Mouse (Mus musculus) MEL (cell line): Measurements from ENCODE around the gene Slc30a9. TPM values are rescaled to one million over a fixed set of nuclear protein-coding genes. Genes with fewer than 3 reads are reported as not detected.

Experiments
- DNase-seq: peaks from one replicate; pipeline ENCODE4 v3.0.0; 2011; ENCODE audit warnings: low read depth, low spot score
- H3K27ac ChIP-seq: 2 replicates; pipeline ENCODE4 v1.5.1; 2012; ENCODE audit warnings: low read depth, mild to moderate bottlenecking, control low read depth, low read length, moderate library complexity; ENCODE audit not compliant: control insufficient read depth
- H3K27me3 ChIP-seq, 2 experiments: fragments of 150-350 bp in 1 of 2; sonication (generic) in 1 of 2; 2 replicates each; pipeline ENCODE4 v1.6.1; 2012; ENCODE audit warnings: low read length in 2 of 2, mild to moderate bottlenecking in 2 of 2, improper control_type of control experiment in 1 of 2, moderate library complexity in 1 of 2; ENCODE audit not compliant: insufficient read depth in 2 of 2, control insufficient read depth in 1 of 2
- H3K36me3 ChIP-seq, 2 experiments: 2 replicates each; pipeline ENCODE4 v1.6.1; 2012 to 2014; ENCODE audit warnings: low read length in 2 of 2, improper control_type of control experiment in 1 of 2, inconsistent platforms in 1 of 2, mild to moderate bottlenecking in 1 of 2; ENCODE audit not compliant: insufficient read depth in 2 of 2, control insufficient read depth in 1 of 2
- H3K4me1 ChIP-seq, 2 experiments: fragments of 150-350 bp in 1 of 2; sonication (generic) in 1 of 2; 2 replicates each; pipeline ENCODE4 v1.6.1; 2012; ENCODE audit warnings: low read length in 2 of 2, improper control_type of control experiment in 1 of 2, mild to moderate bottlenecking in 1 of 2; ENCODE audit not compliant: insufficient read depth in 2 of 2, control insufficient read depth in 1 of 2
- H3K4me3 ChIP-seq, 2 experiments: fragments of 150-350 bp in 1 of 2; sonication (generic) in 1 of 2; 2 replicates each; pipeline ENCODE4 v1.5.1; 2012; ENCODE audit warnings: low read depth in 2 of 2, low read length in 2 of 2, mild to moderate bottlenecking in 2 of 2, moderate library complexity in 2 of 2, control low read depth in 1 of 2, improper control_type of control experiment in 1 of 2; ENCODE audit not compliant: control insufficient read depth in 1 of 2, insufficient read depth in 1 of 2
- H3K79me2 ChIP-seq: 2 replicates; pipeline ENCODE4 v1.6.1; 2012; ENCODE audit warnings: mild to moderate bottlenecking, low read length, moderate library complexity; ENCODE audit not compliant: control insufficient read depth, poor library complexity, insufficient read depth
- H3K9ac ChIP-seq: 2 replicates; pipeline ENCODE4 v1.6.1; 2012; ENCODE audit warnings: low read depth, mild to moderate bottlenecking, control low read depth, low read length, moderate library complexity; ENCODE audit not compliant: control insufficient read depth, poor library complexity, severe bottlenecking
- H3K9me3 ChIP-seq: fragments of 150-350 bp; sonication (generic); replicated peaks from 2 replicates; pipeline ENCODE4 v1.6.1; 2012; ENCODE audit warnings: mild to moderate bottlenecking, low read length, improper control_type of control experiment, moderate library complexity; ENCODE audit not compliant: insufficient read depth
- CHD1 ChIP-seq: IDR thresholded peaks from 2 replicates; pipeline ENCODE4 v1.6.1; 2012; ENCODE audit warnings: low read depth, mild to moderate bottlenecking, inconsistent platforms, low read length, improper control_type of control experiment
- CHD2 ChIP-seq: IDR thresholded peaks from 2 replicates; pipeline ENCODE4 v1.6.1; 2011; ENCODE audit warnings: low read length, improper control_type of control experiment
- CTCF ChIP-seq, 3 experiments: IDR thresholded peaks in 2 of 3; conservative IDR thresholded peaks in 1 of 3; 2 replicates each; pipeline ENCODE4 v1.5.1; 2011 to 2012; ENCODE audit warnings: low read length in 3 of 3, low read depth in 2 of 3, mild to moderate bottlenecking in 2 of 3, improper control_type of control experiment in 1 of 3, inconsistent platforms in 1 of 3, mixed read lengths in 1 of 3, moderate library complexity in 1 of 3; ENCODE audit not compliant: control insufficient read depth in 1 of 3, insufficient read depth in 1 of 3, poor library complexity in 1 of 3, severe bottlenecking in 1 of 3
- ELF1 ChIP-seq: IDR thresholded peaks from 2 replicates; pipeline ENCODE4 v1.6.1; 2014; ENCODE audit warnings: low read depth, mild to moderate bottlenecking, inconsistent platforms, low read length, improper control_type of control experiment, moderate library complexity
- EP300 ChIP-seq, 2 experiments: IDR thresholded peaks; 2 replicates each; pipeline ENCODE4 v1.6.1; 2011; ENCODE audit warnings: improper control_type of control experiment in 2 of 2, low read length in 2 of 2, low read depth in 1 of 2, mild to moderate bottlenecking in 1 of 2
- ETS1 ChIP-seq: IDR thresholded peaks from 2 replicates; pipeline ENCODE4 v1.6.1; 2012; ENCODE audit warnings: low read depth, mild to moderate bottlenecking, inconsistent platforms, low read length, improper control_type of control experiment, moderate library complexity
- GATA1 ChIP-seq: IDR thresholded peaks from 2 replicates; pipeline ENCODE4 v1.6.1; 2011; ENCODE audit warnings: low read depth, low read length, improper control_type of control experiment
- JUND ChIP-seq: IDR thresholded peaks from 2 replicates; pipeline ENCODE4 v1.6.1; 2011; ENCODE audit warnings: low read depth, mild to moderate bottlenecking, improper control_type of control experiment, low read length
- MAFK ChIP-seq: IDR thresholded peaks from 2 replicates; pipeline ENCODE4 v1.6.1; 2011; ENCODE audit warnings: low read depth, mild to moderate bottlenecking, low read length, improper control_type of control experiment, borderline replicate concordance
- MAX ChIP-seq: IDR thresholded peaks from 2 replicates; pipeline ENCODE4 v1.6.1; 2011; ENCODE audit warnings: low read length, improper control_type of control experiment
- MXI1 ChIP-seq: IDR thresholded peaks from 2 replicates; pipeline ENCODE4 v1.6.1; 2011; ENCODE audit warnings: mild to moderate bottlenecking, low read depth, low read length, improper control_type of control experiment
- MYB ChIP-seq: IDR thresholded peaks from 2 replicates; pipeline ENCODE4 v1.6.1; 2011; ENCODE audit warnings: mild to moderate bottlenecking, low read depth, low read length, improper control_type of control experiment
- NELFE ChIP-seq: IDR thresholded peaks from 2 replicates; pipeline ENCODE4 v1.6.1; 2011; ENCODE audit warnings: low read depth, low read length, improper control_type of control experiment
- POLR2AphosphoS5 ChIP-seq: IDR thresholded peaks from 2 replicates; pipeline ENCODE4 v1.6.1; 2012; ENCODE audit warnings: low read depth, borderline replicate concordance, mild to moderate bottlenecking, inconsistent platforms, low read length, moderate library complexity, mixed read lengths
- RAD21 ChIP-seq: IDR thresholded peaks from 2 replicates; pipeline ENCODE4 v1.6.1; 2011; ENCODE audit warnings: mild to moderate bottlenecking, low read depth, low read length, improper control_type of control experiment
- RCOR1 ChIP-seq: IDR thresholded peaks from 2 replicates; pipeline ENCODE4 v1.6.1; 2012; ENCODE audit warnings: low read depth, mild to moderate bottlenecking, inconsistent platforms, low read length, improper control_type of control experiment
- SIN3A ChIP-seq: IDR thresholded peaks from 2 replicates; pipeline ENCODE4 v1.6.1; 2012; ENCODE audit warnings: low read length, improper control_type of control experiment, inconsistent platforms
- SMC3 ChIP-seq: IDR thresholded peaks from 2 replicates; pipeline ENCODE4 v1.6.1; 2011; ENCODE audit warnings: low read depth, low read length, improper control_type of control experiment
- TBP ChIP-seq: IDR thresholded peaks from 2 replicates; pipeline ENCODE4 v1.8.0; 2011; ENCODE audit warnings: low read depth, low read length, improper control_type of control experiment
- TCF12 ChIP-seq: IDR thresholded peaks from 2 replicates; pipeline ENCODE4 v1.6.1; 2014; ENCODE audit warnings: low read depth, mild to moderate bottlenecking, inconsistent platforms, low read length, improper control_type of control experiment, moderate library complexity
- USF1 ChIP-seq: IDR thresholded peaks from 2 replicates; pipeline ENCODE4 v1.6.1; 2014; ENCODE audit warnings: low read depth, mild to moderate bottlenecking, inconsistent platforms, low read length, improper control_type of control experiment, moderate library complexity
- ZC3H11A ChIP-seq: IDR thresholded peaks from 2 replicates; pipeline ENCODE4 v1.6.1; 2012; ENCODE audit warnings: low read depth, mild to moderate bottlenecking, inconsistent platforms, low read length, improper control_type of control experiment
- ZKSCAN1 ChIP-seq: IDR thresholded peaks from 2 replicates; pipeline ENCODE4 v1.6.1; 2012; ENCODE audit warnings: low read depth, mild to moderate bottlenecking, inconsistent platforms, low read length, improper control_type of control experiment, moderate library complexity
- ZMIZ1 ChIP-seq: IDR thresholded peaks from 2 replicates; pipeline ENCODE4 v1.6.1; 2012; ENCODE audit warnings: low read depth, mild to moderate bottlenecking, inconsistent platforms, low read length, improper control_type of control experiment, moderate library complexity
- ZNF384 ChIP-seq: IDR thresholded peaks from 2 replicates; pipeline ENCODE4 v1.6.1; 2012; ENCODE audit warnings: low read depth, mild to moderate bottlenecking, inconsistent platforms, low read length, improper control_type of control experiment
- polyA plus RNA-seq, 2 experiments: library from polyadenylated mRNA; stranded (reverse) in 1 of 2; unstranded in 1 of 2; fragments of >175 nt in 1 of 2; fragments of >200 nt in 1 of 2; gene quantifications; 2 replicates each; pipeline versions ENCODE4 v1.2.1 to v1.2.4; 2012; ENCODE audit warnings: low replicate concordance in 2 of 2, low read depth in 1 of 2; ENCODE audit not compliant: insufficient read length in 2 of 2, insufficient read depth in 1 of 2, missing spikeins in 1 of 2
- total RNA-seq: library from RNA; depleted of rRNA; stranded (reverse); fragments of 300-350 nt; gene quantifications from 2 replicates; pipeline ENCODE4 v1.2.3, GENCODE M21; 2012

Gene Slc30a9
- total and polyA plus RNA-seq, 3 experiments = 20.2 to 284 (median 37.6) TPM

DNA sequence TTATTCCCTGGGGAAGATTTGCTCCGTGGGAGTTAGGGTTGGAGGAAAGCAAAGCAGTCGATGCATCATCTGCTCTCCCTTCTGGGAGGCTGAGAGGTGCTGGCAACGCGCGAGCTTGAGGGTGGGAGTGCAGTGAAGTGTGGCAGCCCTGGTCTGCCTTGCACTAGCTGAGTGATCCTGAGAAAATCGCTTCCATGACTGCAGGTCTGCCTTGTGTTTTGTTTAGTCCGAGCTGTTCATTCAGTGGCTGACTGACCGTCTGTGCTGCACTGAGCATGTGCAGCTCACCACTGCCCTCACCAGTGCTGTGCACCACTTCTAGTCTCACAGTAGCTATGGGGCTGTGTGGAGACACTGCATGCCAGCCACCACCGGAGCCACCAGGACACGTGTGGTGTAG, 42.2 kb downstream of the Slc30a9 start:
- no peak for DNase-seq
- peaks cover 0 to 10% of the 10 kb centered on the region in 2 experiments; a peak in 2 of 4 replicates for H3K36me3 ChIP-seq

DNA sequence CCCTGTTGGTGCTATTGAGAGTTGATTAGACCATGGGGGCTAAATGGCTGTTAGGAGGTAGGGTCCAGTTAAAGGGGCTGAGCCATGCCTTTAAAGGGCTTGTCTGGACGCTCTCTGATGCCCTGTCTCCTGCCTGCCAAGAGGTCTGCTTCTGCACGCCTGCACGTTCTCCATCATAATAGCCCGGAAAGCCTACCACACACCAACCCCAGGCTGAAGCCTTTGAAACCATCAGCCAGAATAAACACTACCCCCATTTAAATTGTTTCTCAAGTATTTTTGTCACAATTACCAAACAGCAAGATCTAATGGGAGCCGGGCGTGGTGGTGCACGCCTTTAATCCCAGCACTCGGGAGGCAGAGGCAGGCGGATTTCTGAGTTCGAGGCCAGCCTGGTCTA, 55.6 kb downstream of the Slc30a9 start:
- no peak for DNase-seq
- Histone ChIP-seq H3K36me3 (no peaks in the 10 kb centered on the region), H3K27ac (no peak overlapping the region)

More for the DNA sequence above, 42.2 kb downstream of the Slc30a9 start:
- Histone ChIP-seq H3K4me1 (no peaks in the 10 kb centered on the region), H3K79me2 (no peaks in the 10 kb centered on the region), H3K4me3 (no peak overlapping the region), H3K9me3 (no peaks in the 10 kb centered on the region), H3K27me3 (no peaks in the 10 kb centered on the region), H3K9ac (no peak overlapping the region), H3K27ac (no peak overlapping the region)
- no peak for TF ChIP-seq TBP
- no peak for TF ChIP-seq MAX
- no peak for TF ChIP-seq EP300 (IDR thresholded peaks at IDR 0.05; ENCODE audit: low read depth in 1 of 2, low read length in 2 of 2)
- no peak for TF ChIP-seq SIN3A
- no peak for TF ChIP-seq POLR2AphosphoS5
- TF ChIP-seq ZNF384 = no peak
- TF ChIP-seq JUND = no peak
- no peak for TF ChIP-seq CTCF (IDR thresholded peaks at IDR 0.05 in 2 of 3, conservative IDR thresholded peaks at IDR 0.05 in 1 of 3; ENCODE audit: control insufficient read depth in 1 of 3, insufficient read depth in 1 of 3, low read depth in 2 of 3, low read length in 3 of 3, poor library complexity in 1 of 3, severe bottlenecking in 1 of 3)
- no peak for TF ChIP-seq MXI1
- TF ChIP-seq ETS1 = no peak

GRCm38 (mm10) chr5:67362931-67363330, 56.2 kb downstream of the Slc30a9 start:
- H3K9me3 ChIP-seq = no peaks in the 10 kb centered on the region
- DNase-seq = no peak
- no peaks in the 10 kb centered on the region for H3K36me3 ChIP-seq
- TF ChIP-seq ELF1 (no peak), ZNF384 (no peak), MAFK (no peak), RAD21 (no peak), CHD1 (no peak), USF1 (no peak), TCF12 (no peak), GATA1 (no peak), SMC3 (no peak), POLR2AphosphoS5 (no peak), CHD2 (no peak), ZMIZ1 (no peak), ZC3H11A (no peak), NELFE (no peak), EP300 (IDR thresholded peaks at IDR 0.05; ENCODE audit: low read depth in 1 of 2, low read length in 2 of 2) (no peak), CTCF (IDR thresholded peaks at IDR 0.05 in 2 of 3, conservative IDR thresholded peaks at IDR 0.05 in 1 of 3; ENCODE audit: control insufficient read depth in 1 of 3, insufficient read depth in 1 of 3, low read depth in 2 of 3, low read length in 3 of 3, poor library complexity in 1 of 3, severe bottlenecking in 1 of 3) (no peak), ZKSCAN1 (no peak), RCOR1 (no peak), MYB (no peak)
- H3K27me3 ChIP-seq = no peaks in the 10 kb centered on the region
- no peaks in the 10 kb centered on the region for H3K79me2 ChIP-seq
- no peak overlapping the region for H3K9ac ChIP-seq
- no peak overlapping the region for H3K4me3 ChIP-seq
- H3K27ac ChIP-seq = no peak overlapping the region
- no peaks in the 10 kb centered on the region for H3K4me1 ChIP-seq

More for the DNA sequence above, 55.6 kb downstream of the Slc30a9 start:
- no peaks in the 10 kb centered on the region for H3K27me3 ChIP-seq
- no peak for TF ChIP-seq ETS1
- no peak for TF ChIP-seq EP300 (IDR thresholded peaks at IDR 0.05; ENCODE audit: low read depth in 1 of 2, low read length in 2 of 2)
- no peak overlapping the region for H3K9ac ChIP-seq
- H3K9me3 ChIP-seq = no peaks in the 10 kb centered on the region
- H3K79me2 ChIP-seq = no peaks in the 10 kb centered on the region
- H3K4me3 ChIP-seq = no peak overlapping the region
- no peaks in the 10 kb centered on the region for H3K4me1 ChIP-seq
